ENCODE assay signal across 9 mouse cellular contexts in genomic region chr2:49447586-49448475, GRCm38 (mm10). TPM values are rescaled to one million over a fixed set of nuclear protein-coding genes. Genes with fewer than 3 reads are reported as not detected.
DNase-seq lines count a peak whose midpoint lies in the region; ATAC-seq and TF ChIP-seq lines count a peak whose summit lies in the region.
"Had no signal": no experiment of that assay in that cellular context is flagged by ENCODE, and none has a peak within 500 bp of the region (broad histone marks: within the 10 kb centered on the region; RNA-seq: fewer than 3 reads in every experiment).

No protein-coding gene starts in this region.

- H3K9me3 ChIP-seq in kidney, postnatal 0 days (replicated peaks; ENCODE audit: low read length): no peaks in the 10 kb centered on the region
- H3K9me3 ChIP-seq in intestine, embryonic 15.5 days: no peaks in the 10 kb centered on the region

- no peak overlapping the region for H3K4me2 ChIP-seq in kidney, postnatal 0 days (ENCODE audit: low read length)
- no peak overlapping the region for H3K4me2 ChIP-seq in intestine, embryonic 15.5 days (replicated peaks)

- H3K9ac ChIP-seq in kidney, postnatal 0 days (ENCODE audit: low read depth, low read length): no peak overlapping the region
- no peak overlapping the region for H3K9ac ChIP-seq in intestine, embryonic 15.5 days
- H3K9ac ChIP-seq: liver, embryonic 14.5 days had no signal

- H3K27ac ChIP-seq in layer of hippocampus, adult 2 months: no peak overlapping the region
- 0 out of 2 replicates have a peak overlapping the region, but pooled peaks have one; percentile 37 for H3K27ac ChIP-seq in kidney, postnatal 0 days
- H3K27ac ChIP-seq in intestine, embryonic 15.5 days: no peak overlapping the region
- H3K27ac ChIP-seq: liver, embryonic 14.5 days had no signal

- WGBS in kidney, postnatal 0 days: 27% methylated on average over 8 of the region's 8 CpGs
- 58% methylated on average over 8 of the region's 8 CpGs for WGBS in intestine, embryonic 15.5 days

- peak; percentile 71 for TF ChIP-seq CTCF in layer of hippocampus, adult 2 months (conservative IDR thresholded peaks at IDR 0.05)
- TF ChIP-seq CTCF in kidney, postnatal 0 days (IDR thresholded peaks at IDR 0.05; ENCODE audit: low read depth): peak; percentile 56

- ATAC-seq in kidney, postnatal 0 days (replicated peaks; ENCODE audit: low FRiP score, low read depth): no peak
- no peak for ATAC-seq in intestine, embryonic 15.5 days
- ATAC-seq in frontal cortex, adult (ENCODE audit: low TSS enrichment): no peak

- no peak for DNase-seq in layer of hippocampus, adult 2 months (ENCODE audit: low spot score in 2 of 2)
- DNase-seq in layer of hippocampus, adult 9-11 months: no peak
- DNase-seq in MN1 (ENCODE audit: low spot score): peak; percentile 62
- peak; percentile 61 for DNase-seq in cerebellum, adult 9-11 months
- DNase-seq in kidney, postnatal 0 days (ENCODE audit: low spot score): peak; percentile 72
- DNase-seq in thymus, postnatal 14 days: no peak

- H3K4me1 ChIP-seq in kidney, postnatal 0 days (replicated peaks; ENCODE audit: insufficient read depth, low read length): no peaks in the 10 kb centered on the region
- H3K4me1 ChIP-seq in intestine, embryonic 15.5 days (replicated peaks): no peaks in the 10 kb centered on the region

- H3K36me3 ChIP-seq in kidney, postnatal 0 days (ENCODE audit: insufficient read depth, low read length): no peaks in the 10 kb centered on the region
- no peaks in the 10 kb centered on the region for H3K36me3 ChIP-seq in intestine, embryonic 15.5 days

- H3K4me3 ChIP-seq in layer of hippocampus, adult 2 months: no peak overlapping the region
- H3K4me3 ChIP-seq in kidney, postnatal 0 days (replicated peaks; ENCODE audit: low read depth, low read length): no peak overlapping the region
- H3K4me3 ChIP-seq in intestine, embryonic 15.5 days (replicated peaks): no peak overlapping the region

- no peaks in the 10 kb centered on the region for H3K27me3 ChIP-seq in kidney, postnatal 0 days (ENCODE audit: insufficient read depth, low read length)
- no peaks in the 10 kb centered on the region for H3K27me3 ChIP-seq in intestine, embryonic 15.5 days (replicated peaks)

RNA-seq across cellular contexts. Expression of gene Epc2, which starts 3.5 kb away (rescaled TPM):
- 10 to 100 TPM; 51.4 to 62.7 TPM for total RNA-seq in layer of hippocampus, adult 2 months (2021)
- 5.8 and 6.7 TPM in 2 replicates for polyA plus RNA-seq in kidney, postnatal 0 days (2015; fragmentation: Nextera tagmentation; extraction: Ambion mirVana)
- 5.0 and 5.9 TPM in 2 replicates for polyA plus RNA-seq in intestine, embryonic 15.5 days (2015; fragmentation: Nextera tagmentation; extraction: Ambion mirVana)

Comparison
In these comparisons a context has a peak if more than half of its experiments do, and no peak if none do; other contexts are left out.
1. DNase-seq: peak in MN1 (single experiment), cerebellum, adult 9-11 months (single experiment) and kidney, postnatal 0 days (single experiment); none in layer of hippocampus, adult 2 months (0 of 2), layer of hippocampus, adult 9-11 months (single experiment) and thymus, postnatal 14 days (single experiment).